Mouse (Mus musculus) megakaryocyte, embryonic 14.5 days (primary cell): Measurements from ENCODE around the gene St6galnac3.

ENCODE experiments used
- FLI1 ChIP-seq: IDR thresholded peaks from 2 replicates; pipeline ENCODE4 v1.6.1; 2012; ENCODE audit warnings: low read length, inconsistent platforms, mixed read lengths
- GATA1 ChIP-seq: IDR thresholded peaks from 3 replicates; pipeline ENCODE4 v1.6.1; 2012; ENCODE audit warnings: mixed read lengths, low read length, inconsistent platforms, borderline replicate concordance

DNA sequence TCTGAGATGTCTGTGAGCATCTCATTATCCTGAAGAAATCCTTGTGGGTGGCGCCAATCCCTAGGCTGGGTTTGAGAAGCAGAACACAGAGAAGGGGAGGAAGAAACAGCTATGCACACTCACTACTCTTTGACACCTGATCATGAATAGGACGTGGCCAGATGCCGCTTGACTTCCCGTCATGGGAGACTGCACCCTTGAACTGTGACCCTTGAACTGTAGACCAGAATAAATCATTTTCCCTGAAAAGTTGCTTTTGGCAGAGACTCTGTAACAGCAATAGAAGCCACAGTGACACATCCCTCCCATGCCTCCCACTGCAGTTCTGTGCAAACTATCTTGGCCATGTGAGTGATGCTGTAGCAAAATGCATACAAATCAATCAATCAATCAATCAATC, 267.3 kb downstream of the St6galnac3 start:
- TF ChIP-seq GATA1 (no peak), FLI1 (no peak)
